Mouse (Mus musculus) ZHBTc4 (cell line): ENCODE results near the gene Zeb2.

Experiments
- DNase-seq: peaks from one replicate; pipeline ENCODE4 v3.0.0-alpha.2; 2011; ENCODE audit warnings: low read depth, low spot score

Zeb2 gene

DNA sequence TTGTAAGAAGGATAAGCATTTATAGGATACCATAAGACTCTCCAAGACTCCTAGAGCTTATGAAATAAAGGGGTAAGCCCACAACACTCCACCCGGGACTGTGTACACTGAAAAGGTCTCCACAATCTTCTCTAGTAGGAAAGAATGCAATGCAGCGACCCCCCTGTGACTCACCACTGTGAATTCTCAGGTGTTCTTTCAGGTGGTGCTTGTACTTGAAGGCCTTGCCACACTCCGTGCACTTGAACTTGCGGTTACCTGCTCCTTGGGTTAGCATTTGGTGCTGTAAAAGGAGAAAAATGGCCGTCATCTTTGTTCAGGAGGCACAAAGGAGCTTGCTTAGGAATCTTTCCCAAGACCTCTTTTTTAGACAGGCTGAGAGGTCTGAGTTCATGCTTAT is 118.5 kb downstream of the Zeb2 start:
- DNase-seq: no peak

DNA sequence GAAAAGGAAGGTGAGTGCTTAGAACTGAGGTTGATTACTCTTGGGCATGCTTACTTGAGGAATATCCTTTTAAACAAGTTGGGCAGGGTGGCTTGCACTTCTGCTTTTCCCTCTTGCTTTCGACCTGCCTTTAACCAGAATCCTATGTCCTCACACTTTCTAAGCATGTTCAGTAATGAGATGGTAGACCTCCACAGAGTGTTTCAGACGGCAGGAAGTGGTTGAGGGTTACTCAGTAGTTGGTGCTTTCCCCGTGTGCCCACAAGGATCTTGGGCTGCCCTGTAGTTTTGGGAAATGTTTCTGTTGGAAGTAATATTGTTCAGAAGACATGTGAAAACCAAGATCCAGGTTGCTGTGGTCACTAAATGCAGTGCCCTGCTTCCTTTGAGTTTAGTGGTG is 135.5 kb downstream of the Zeb2 start:
- no peak for DNase-seq

DNA sequence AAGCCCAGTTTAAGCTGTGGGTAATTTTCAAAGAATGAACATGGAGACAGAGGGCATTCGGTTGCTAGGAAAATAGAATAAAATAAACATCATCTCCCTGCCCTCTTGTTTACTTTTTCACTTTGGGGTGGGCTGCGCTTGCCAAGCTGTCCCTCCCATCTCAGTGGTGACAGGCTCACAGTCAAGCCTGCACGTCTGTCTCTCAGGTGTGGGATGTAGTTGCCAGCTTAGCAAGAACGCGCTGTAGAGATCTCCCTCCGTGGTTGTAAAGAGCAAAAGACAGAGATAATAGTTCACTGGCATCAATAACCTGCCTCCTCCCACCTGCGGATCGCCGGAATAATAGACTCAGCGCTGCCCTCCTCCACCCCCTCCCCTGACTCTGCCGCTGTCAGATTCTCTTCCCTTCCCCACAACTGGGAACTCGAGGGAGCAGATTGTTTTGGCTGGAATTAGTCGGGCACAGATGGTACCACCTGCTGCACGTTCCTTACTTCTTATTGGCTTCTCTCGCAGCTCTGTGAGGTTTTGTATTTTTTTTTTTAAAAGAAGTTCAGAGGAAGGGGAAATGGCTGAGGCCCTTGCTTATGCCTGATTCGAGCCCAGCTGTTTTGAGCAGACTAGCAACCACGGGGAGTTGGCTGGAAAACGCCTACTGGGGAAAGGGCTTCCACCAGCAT is 138.0 kb downstream of the Zeb2 start:
- no peak for DNase-seq

GRCm38 (mm10) chr2:44978038-44978437 is 139.2 kb downstream of the Zeb2 start:
- DNase-seq: no peak

- DNase-seq: no peak
These were observed 139.6 kb downstream of the Zeb2 start for GRCm38 (mm10) chr2:44977556-44977955.

DNA sequence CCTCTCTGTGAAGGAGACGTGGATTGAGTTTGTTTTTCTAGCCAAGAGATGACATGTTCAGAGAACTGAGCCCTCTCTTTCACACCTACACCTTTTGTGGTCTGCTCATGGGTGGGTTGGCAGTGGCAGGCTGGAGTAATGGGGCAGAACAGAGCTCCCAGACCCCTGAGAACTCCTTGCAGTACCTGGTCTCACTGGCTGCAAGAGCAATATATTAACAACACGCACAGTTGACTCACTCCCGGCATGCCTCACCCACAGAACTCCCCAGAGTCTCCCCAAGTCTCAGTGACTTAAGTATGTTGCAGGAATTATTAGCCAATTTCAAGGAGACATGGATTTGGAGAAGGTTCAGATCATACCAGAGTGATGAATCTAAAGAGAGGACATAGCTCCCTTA is 140.1 kb downstream of the Zeb2 start:
- no peak for DNase-seq

GRCm38 (mm10) chr2:44976484-44976883 is 140.7 kb downstream of the Zeb2 start:
- no peak for DNase-seq

- no peak for DNase-seq
These were observed 143.4 kb downstream of the Zeb2 start for GRCm38 (mm10) chr2:44973828-44974227.

DNA sequence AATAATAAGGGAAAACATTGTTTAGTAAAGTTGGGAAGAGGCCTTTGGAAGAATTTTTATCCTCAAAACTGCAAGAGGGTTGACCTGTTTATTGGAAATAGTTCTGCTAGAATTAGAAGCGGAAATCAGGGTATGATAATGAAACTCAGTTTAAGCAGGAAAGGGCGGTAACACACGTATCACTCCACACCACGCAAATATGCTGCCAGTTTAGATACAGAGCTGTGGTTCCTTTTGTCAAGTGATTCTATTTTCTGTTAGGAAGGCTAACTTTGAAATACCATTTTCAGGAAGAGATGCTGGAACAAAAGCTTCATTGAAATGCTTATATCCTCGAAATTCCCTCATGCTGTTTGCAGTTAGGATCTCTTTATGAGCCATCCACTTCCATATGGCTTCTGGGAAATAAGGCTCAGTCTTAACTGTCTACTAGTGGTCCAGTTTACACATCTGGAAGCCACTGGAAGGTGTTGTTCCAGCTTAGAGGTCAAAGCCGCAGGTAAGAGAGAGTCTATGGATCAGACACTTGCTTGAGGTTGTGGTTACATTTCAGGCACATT is 147.0 kb downstream of the Zeb2 start:
- peak; percentile 29 for DNase-seq

GRCm38 (mm10) chr2:44969640-44970039 is 147.6 kb downstream of the Zeb2 start:
- no peak for DNase-seq

- no peak for DNase-seq
These were observed 148.0 kb downstream of the Zeb2 start for GRCm38 (mm10) chr2:44969226-44969625.

GRCm38 (mm10) chr2:44965834-44966555 is 151.2 kb downstream of the Zeb2 start:
- DNase-seq: no peak

GRCm38 (mm10) chr2:44962620-44963019 is 154.6 kb downstream of the Zeb2 start:
- no peak for DNase-seq

- DNase-seq: no peak
These were observed 156.0 kb downstream of the Zeb2 start for GRCm38 (mm10) chr2:44961192-44961591.

DNA sequence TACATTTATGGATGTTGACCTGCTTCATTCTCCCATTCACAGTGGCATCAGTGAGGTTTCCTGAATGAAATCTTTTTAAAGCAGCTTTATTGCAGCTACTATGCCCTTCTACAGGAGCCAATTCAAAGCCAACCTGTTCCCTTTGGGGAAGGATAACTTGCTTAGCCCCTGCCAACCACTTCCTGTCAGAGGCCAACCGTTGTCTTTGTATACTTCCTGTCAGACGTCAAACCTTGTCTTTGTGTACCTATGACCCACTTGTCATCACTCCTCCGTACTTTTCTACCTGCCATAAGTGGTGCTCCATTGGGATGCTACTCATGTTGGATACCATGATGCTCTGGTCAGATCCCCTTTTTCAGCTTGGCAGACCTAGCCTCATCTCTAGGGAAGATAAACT is 156.6 kb downstream of the Zeb2 start:
- no peak for DNase-seq

DNA sequence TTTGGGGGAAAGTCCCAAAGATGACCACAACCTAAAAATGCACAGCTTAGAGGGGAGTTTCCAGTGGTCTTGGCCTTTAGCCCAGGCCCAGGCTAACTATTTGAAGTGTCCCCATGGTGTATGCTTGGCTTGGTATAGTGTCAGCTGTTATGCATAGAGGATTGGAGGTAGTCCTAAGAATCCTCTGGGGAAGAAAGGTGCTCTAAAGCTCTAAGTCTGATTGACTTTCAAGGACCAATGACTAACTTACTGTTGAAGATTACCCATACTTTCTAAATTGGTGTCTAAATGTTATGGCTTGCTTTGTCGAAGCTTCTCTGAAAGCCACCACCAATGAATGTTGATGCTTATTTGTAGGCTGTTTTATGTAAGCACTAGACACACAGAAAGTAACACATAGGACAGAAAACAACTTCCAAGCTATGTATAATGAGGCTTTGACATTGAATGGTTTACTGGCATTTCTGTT is 159.8 kb downstream of the Zeb2 start:
- no peak for DNase-seq

- no peak for DNase-seq
These were observed 161.0 kb downstream of the Zeb2 start for GRCm38 (mm10) chr2:44956232-44956631.

DNA sequence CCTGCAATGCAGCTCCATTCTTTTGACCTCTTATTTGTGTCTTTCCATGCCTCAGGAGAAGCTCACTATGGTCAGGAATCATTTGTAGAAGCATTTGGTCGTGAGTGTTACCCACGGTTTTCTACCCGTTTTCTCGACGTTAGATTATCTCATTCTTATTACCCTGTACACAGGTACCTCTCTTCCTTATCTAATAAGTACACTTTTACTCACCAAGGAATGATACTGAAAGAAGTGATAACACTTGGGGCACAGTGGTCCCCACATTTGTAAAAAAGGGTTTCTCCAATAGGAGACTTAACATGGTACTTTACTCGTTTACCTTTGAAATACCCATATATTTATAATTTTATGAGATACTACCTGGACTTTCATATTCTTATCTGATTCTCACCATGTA is 161.7 kb downstream of the Zeb2 start:
- no peak for DNase-seq

GRCm38 (mm10) chr2:44954180-44954579 is 163.0 kb downstream of the Zeb2 start:
- DNase-seq: no peak

- DNase-seq: no peak
These were observed 164.3 kb downstream of the Zeb2 start for GRCm38 (mm10) chr2:44952830-44953422.

- DNase-seq: no peak
These were observed 165.5 kb downstream of the Zeb2 start for GRCm38 (mm10) chr2:44951651-44952213.

DNA sequence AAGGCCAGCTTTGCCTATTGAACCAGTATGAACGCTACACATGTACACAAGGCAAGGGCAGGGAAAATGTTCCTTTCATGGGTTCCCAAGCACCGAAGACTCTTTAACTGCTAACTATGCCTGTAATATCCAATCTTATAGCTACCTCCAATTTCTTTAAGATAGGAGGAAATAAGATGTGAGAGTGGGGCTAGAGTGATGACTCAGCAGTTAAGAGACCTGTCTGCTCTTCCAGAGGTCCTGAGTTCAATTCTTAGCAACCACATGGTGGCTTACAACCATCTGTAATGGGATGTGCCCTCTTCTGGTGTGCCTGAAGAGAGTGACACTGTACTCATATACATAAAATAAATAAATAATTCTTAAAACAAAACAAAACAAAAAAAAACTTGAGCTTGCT is 172.5 kb downstream of the Zeb2 start:
- DNase-seq: no peak
